Mouse (Mus musculus) bone marrow, adult 2 months (tissue): ENCODE measurements around the gene Serpinb6b.

ENCODE experiments used
- CTCF ChIP-seq: fragments of 200-500 bp; IDR thresholded peaks from 2 replicates; pipeline ENCODE4 v1.5.1; 2011; ENCODE audit warnings: low read length, control low read depth; ENCODE audit not compliant: control insufficient read depth, insufficient read depth
- POLR2A ChIP-seq: fragments of 200-500 bp; IDR thresholded peaks from 2 replicates; pipeline ENCODE4 v1.6.1; 2011; ENCODE audit warnings: low read depth, mild to moderate bottlenecking, control low read depth, low read length, borderline replicate concordance; ENCODE audit not compliant: control insufficient read depth

GRCm38 (mm10) chr13:33001341-33001740, 36.3 kb downstream of the Serpinb6b start:
- TF ChIP-seq CTCF, result no peak
- TF ChIP-seq POLR2A, result no peak
